In the genomic region with DNA sequence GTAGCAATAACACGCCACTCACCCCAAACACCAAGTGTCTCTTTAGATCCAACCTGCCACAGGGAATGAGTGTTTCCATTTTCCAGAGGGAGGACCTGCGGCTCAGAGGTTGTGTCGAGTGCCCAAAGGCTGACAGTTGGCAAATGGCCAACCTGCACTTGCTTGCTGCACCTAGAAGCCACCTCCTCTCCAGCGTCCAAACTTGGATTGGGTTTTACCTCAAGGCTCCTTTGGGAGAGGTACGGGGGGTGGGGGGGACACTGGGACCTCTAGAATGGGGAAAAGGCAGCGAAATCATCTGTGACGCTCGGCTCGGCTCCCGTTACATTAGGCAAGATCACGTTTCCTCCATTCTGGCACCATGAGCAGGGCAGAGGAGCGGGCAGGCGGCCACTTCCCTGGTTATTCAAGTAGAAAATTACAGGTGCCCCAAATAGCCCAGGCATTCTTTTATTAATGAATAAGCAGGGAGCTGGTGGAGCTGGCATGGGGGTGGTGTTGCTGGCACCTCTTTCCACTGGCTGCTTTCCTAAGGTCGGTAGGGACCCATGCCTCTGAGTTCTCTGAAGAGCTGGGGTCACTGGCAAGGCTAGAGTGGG, we compare ENCODE assay signal across 13 mouse cellular contexts. TPM values are rescaled to one million over a fixed set of nuclear protein-coding genes. Genes with fewer than 3 reads are reported as not detected.
A peak's percentile ranks its signal among the peaks of the same experiment; 100 is the strongest.
DNase-seq lines count a peak whose midpoint lies in the region; ATAC-seq and TF ChIP-seq lines count a peak whose summit lies in the region.
"Had no signal": no experiment of that assay in that cellular context is flagged by ENCODE, and none has a peak within 500 bp of the region (broad histone marks: within the 10 kb centered on the region; RNA-seq: fewer than 3 reads in every experiment).

No protein-coding gene starts in this region.

- 74% methylated on average over 14 of the region's 14 CpGs for WGBS in lung, embryonic 14.5 days

- H3K27ac ChIP-seq in lung, embryonic 14.5 days (ENCODE audit: low read depth): no peak overlapping the region
- no peak overlapping the region for H3K27ac ChIP-seq in left cerebral cortex, adult 2 months
- H3K27ac ChIP-seq: heart, embryonic 15.5 days had no signal

- H3K4me2 ChIP-seq in lung, embryonic 14.5 days: no peak overlapping the region
- H3K4me2 ChIP-seq: heart, embryonic 15.5 days had no signal

- H3K27me3 ChIP-seq in lung, embryonic 14.5 days (ENCODE audit: insufficient read depth, low read length): no peaks in the 10 kb centered on the region
- H3K27me3 ChIP-seq: heart, embryonic 15.5 days had no signal

- no peak overlapping the region for H3K9ac ChIP-seq in lung, embryonic 14.5 days
- H3K9ac ChIP-seq: heart, embryonic 15.5 days had no signal

- peak; percentile 65 for DNase-seq in adrenal gland, postnatal 10 days
- no peak for DNase-seq in adrenal gland, adult 18-20 months (ENCODE audit: low spot score in 2 of 2)
- DNase-seq in lung, embryonic 14.5 days: peak; percentile 33
- no peak for DNase-seq in lung, postnatal 4 days
- DNase-seq in kidney, adult 18-20 months: peak; percentile 91
- peak; percentile 38 for DNase-seq in ovary, postnatal 36 days (ENCODE audit: low spot score)
- no peak for DNase-seq in natural killer cell, adult 2 months (ENCODE audit: low spot score in 2 of 2)
- no peak for DNase-seq in left cerebral cortex, adult 2 months (ENCODE audit: extremely low spot score in 1 of 2, low spot score in 2 of 2)

- H3K4me3 ChIP-seq in lung, embryonic 14.5 days (ENCODE audit: low read depth, low read length): no peak overlapping the region
- H3K4me3 ChIP-seq in left cerebral cortex, adult 2 months: no peak overlapping the region
- H3K4me3 ChIP-seq: heart, embryonic 15.5 days had no signal

- intact Hi-C loops in left cerebral cortex, adult 2 months (cut with DNase I): loop anchor here (5.0 kb wide), 1 partner anchor 69 kb away; no protein-coding TSS in a partner anchor

- no peak for ATAC-seq in lung, embryonic 14.5 days (ENCODE audit: insufficient read depth)

- H3K36me3 ChIP-seq in lung, embryonic 14.5 days (ENCODE audit: insufficient read depth): no peaks in the 10 kb centered on the region
- H3K36me3 ChIP-seq: heart, embryonic 15.5 days had no signal

- H3K4me1 ChIP-seq in lung, embryonic 14.5 days (ENCODE audit: insufficient read depth): no peaks in the 10 kb centered on the region

- no peak for TF ChIP-seq CTCF in lung, embryonic 14.5 days (IDR thresholded peaks at IDR 0.05; ENCODE audit: low read depth)
- no peak for TF ChIP-seq CTCF in left cerebral cortex, adult 2 months (IDR thresholded peaks at IDR 0.05)

- no peaks in the 10 kb centered on the region for H3K9me3 ChIP-seq in lung, embryonic 14.5 days (ENCODE audit: low read depth, low read length)
- H3K9me3 ChIP-seq: heart, embryonic 15.5 days had no signal

RNA-seq across cellular contexts. Expression of a gene that starts 13.6 kb away (rescaled TPM):
- total RNA-seq in adrenal gland, postnatal 10 days (2021): 1 to 10 TPM; 2.0 to 5.2 TPM
- 1 to 10 TPM; 7.4 to 8.0 TPM for total RNA-seq in adrenal gland, adult 18-20 months (2021)
- 0.38 and 0.58 TPM in 2 replicates for polyA plus RNA-seq in lung, embryonic 14.5 days (2014; fragmentation: Nextera tagmentation; extraction: Ambion mirVana)
- 100 to 1,000 TPM; 321 to 343 TPM for total RNA-seq in left cerebral cortex, adult 2 months (2021)
- total RNA-seq: common myeloid progenitor, adult 5-6 weeks; megakaryocyte-erythroid progenitor cell, adult 5-6 weeks; neutrophil, adult 5-6 weeks had no signal

RNA-seq across cellular contexts. Expression of a gene that starts 47.1 kb away (rescaled TPM):
- total RNA-seq in adrenal gland, postnatal 10 days (2021): not detected
- total RNA-seq in adrenal gland, adult 18-20 months (2021): not detected
- 0.43 and 0.65 TPM in 2 replicates for polyA plus RNA-seq in lung, embryonic 14.5 days (2014; fragmentation: Nextera tagmentation; extraction: Ambion mirVana)
- total RNA-seq in left cerebral cortex, adult 2 months (2021): not detected
- total RNA-seq: common myeloid progenitor, adult 5-6 weeks; left cerebral cortex, adult 18-20 months; megakaryocyte-erythroid progenitor cell, adult 5-6 weeks; neutrophil, adult 5-6 weeks had no signal

Comparison
In these comparisons a context has a peak if more than half of its experiments do, and no peak if none do; other contexts are left out.
1. DNase-seq: peak in adrenal gland, postnatal 10 days (single experiment), lung, embryonic 14.5 days (single experiment), kidney, adult 18-20 months (single experiment) and ovary, postnatal 36 days (single experiment); none in adrenal gland, adult 18-20 months (0 of 2), lung, postnatal 4 days (0 of 2), natural killer cell, adult 2 months (0 of 2) and left cerebral cortex, adult 2 months (0 of 2).
2. RNA of a gene that starts 13.6 kb away (total RNA-seq): 321 to 343 TPM in left cerebral cortex, adult 2 months; 7.4 to 8.0 TPM in adrenal gland, adult 18-20 months and 2.0 to 5.2 TPM in adrenal gland, postnatal 10 days; every median in the first group is over 10 times any median in the second.